Mouse (Mus musculus) spleen, adult 2 months (tissue): ENCODE data around the gene Creb5. TPM values are rescaled to one million over a fixed set of nuclear protein-coding genes. Genes with fewer than 3 reads are reported as not detected.

Source experiments
- DNase-seq, 2 experiments: peaks; one replicate each; pipeline versions ENCODE4 v3.0.0 to v3.0.0-alpha.2; 2012 to 2021; ENCODE audit warnings: low spot score in 2 of 2, low read depth in 1 of 2
- H3K27ac ChIP-seq: fragments of 200-500 bp; 2 replicates; pipeline ENCODE4 v1.5.1; 2012; ENCODE audit warnings: low read length, inconsistent platforms; ENCODE audit not compliant: insufficient read depth
- H3K27me3 ChIP-seq: fragments of 200-500 bp; 2 replicates; pipeline ENCODE4 v1.6.1; 2012; ENCODE audit warnings: mild to moderate bottlenecking, moderate library complexity, low read length, inconsistent platforms; ENCODE audit not compliant: control insufficient read depth, insufficient read depth
- H3K36me3 ChIP-seq: fragments of 200-500 bp; 2 replicates; pipeline ENCODE4 v1.6.1; 2012; ENCODE audit warnings: mild to moderate bottlenecking, low read length, inconsistent platforms; ENCODE audit not compliant: control insufficient read depth, insufficient read depth
- H3K4me1 ChIP-seq: fragments of 200-500 bp; 2 replicates; pipeline ENCODE4 v1.6.1; 2011; ENCODE audit warnings: inconsistent platforms; ENCODE audit not compliant: control insufficient read depth, insufficient read depth, insufficient read length
- H3K4me3 ChIP-seq: fragments of 200-500 bp; 2 replicates; pipeline ENCODE4 v1.5.1; 2011; ENCODE audit warnings: mild to moderate bottlenecking, inconsistent platforms; ENCODE audit not compliant: insufficient read depth, insufficient read length; ENCODE audit errors: extremely low read depth
- CTCF ChIP-seq: fragments of 200-500 bp; IDR thresholded peaks from 2 replicates; pipeline ENCODE4 v1.5.1; 2011; ENCODE audit warnings: mild to moderate bottlenecking, inconsistent platforms; ENCODE audit not compliant: insufficient read depth, insufficient read length, insufficient replicate concordance; ENCODE audit errors: extremely low read depth
- POLR2A ChIP-seq: fragments of 200-500 bp; IDR thresholded peaks from 2 replicates; pipeline ENCODE4 v1.6.1; 2011; ENCODE audit warnings: low read depth, low read length, inconsistent platforms
- WGBS: fragments of 180-500 bp; shearing (Covaris S2); methylation state at CpG from one replicate; pipeline ENCODE4 v1.1.7; 2018; 5-methylcytosine and 5-hydroxymethylcytosine counted together
- polyA plus RNA-seq: library from polyadenylated mRNA; depleted of rRNA; stranded (reverse); fragments of >200 nt; gene quantifications from 2 replicates; pipeline ENCODE4 v1.2.3, GENCODE M21; 2012

Gene Creb5
- polyA plus RNA-seq, 1 experiment = 0.37 TPM

GRCm38 (mm10) chr6:53678307-53678706 lies 391.2 kb downstream of the Creb5 start:
- 94% methylated on average over 1 of the region's 1 CpGs for WGBS
- H3K4me1 ChIP-seq = no peaks in the 10 kb centered on the region
- no peaks in the 10 kb centered on the region for H3K27me3 ChIP-seq
- no peak overlapping the region for H3K27ac ChIP-seq
- H3K4me3 ChIP-seq = no peak overlapping the region
- TF ChIP-seq CTCF (no peak), POLR2A (no peak)
- H3K36me3 ChIP-seq = no peaks in the 10 kb centered on the region
- no peak for DNase-seq

GRCm38 (mm10) chr6:53680046-53680445 lies 393.0 kb downstream of the Creb5 start:
- no peak overlapping the region for H3K27ac ChIP-seq
- H3K4me1 ChIP-seq = no peaks in the 10 kb centered on the region
- no peak overlapping the region for H3K4me3 ChIP-seq
- H3K27me3 ChIP-seq = no peaks in the 10 kb centered on the region
- 94% methylated on average over 8 of the region's 8 CpGs for WGBS
- no peaks in the 10 kb centered on the region for H3K36me3 ChIP-seq
- TF ChIP-seq CTCF (no peak), POLR2A (no peak)
- no peak for DNase-seq

GRCm38 (mm10) chr6:53684416-53684815 lies 397.3 kb downstream of the Creb5 start:
- Histone ChIP-seq H3K27me3 (no peaks in the 10 kb centered on the region), H3K4me3 (no peak overlapping the region), H3K27ac (no peak overlapping the region), H3K36me3 (no peaks in the 10 kb centered on the region), H3K4me1 (no peaks in the 10 kb centered on the region)
- TF ChIP-seq CTCF = no peak
- no peak for TF ChIP-seq POLR2A
- DNase-seq = no peak
- WGBS = 70% methylated on average over 2 of the region's 2 CpGs

GRCm38 (mm10) chr6:53685323-53685722 lies 398.3 kb downstream of the Creb5 start:
- DNase-seq = no peak
- no peak overlapping the region for H3K4me3 ChIP-seq
- no peak overlapping the region for H3K27ac ChIP-seq
- no peak for TF ChIP-seq POLR2A
- TF ChIP-seq CTCF = no peak
- no peaks in the 10 kb centered on the region for H3K4me1 ChIP-seq
- no peaks in the 10 kb centered on the region for H3K27me3 ChIP-seq
- H3K36me3 ChIP-seq = no peaks in the 10 kb centered on the region
- 75% methylated on average over 11 of the region's 14 CpGs for WGBS

- H3K27ac ChIP-seq = no peak overlapping the region
- no peaks in the 10 kb centered on the region for H3K4me1 ChIP-seq
- TF ChIP-seq CTCF = no peak
- TF ChIP-seq POLR2A = no peak
- H3K4me3 ChIP-seq = no peak overlapping the region
- no peaks in the 10 kb centered on the region for H3K27me3 ChIP-seq
- 89% methylated on average over 7 of the region's 7 CpGs for WGBS
- no peak for DNase-seq
- no peaks in the 10 kb centered on the region for H3K36me3 ChIP-seq
Measured at GRCm38 (mm10) chr6:53688762-53689477, 401.9 kb downstream of the Creb5 start.

GRCm38 (mm10) chr6:53691006-53691405 lies 403.9 kb downstream of the Creb5 start:
- no peak for DNase-seq
- Histone ChIP-seq H3K27ac (no peak overlapping the region), H3K4me1 (no peaks in the 10 kb centered on the region), H3K27me3 (no peaks in the 10 kb centered on the region), H3K4me3 (no peak overlapping the region), H3K36me3 (no peaks in the 10 kb centered on the region)
- 89% methylated on average over 1 of the region's 1 CpGs for WGBS
- TF ChIP-seq CTCF (no peak), POLR2A (no peak)

GRCm38 (mm10) chr6:53695216-53695615 lies 408.1 kb downstream of the Creb5 start:
- WGBS = 94% methylated on average over 9 of the region's 9 CpGs
- TF ChIP-seq POLR2A = no peak
- no peak for TF ChIP-seq CTCF
- Histone ChIP-seq H3K27me3 (no peaks in the 10 kb centered on the region; the same call in 1 of the 2 replicates), H3K4me1 (no peaks in the 10 kb centered on the region), H3K4me3 (no peak overlapping the region), H3K36me3 (no peaks in the 10 kb centered on the region), H3K27ac (no peak overlapping the region)
- no peak for DNase-seq
